Mouse (Mus musculus) CH12F3 (cell line): Measurements from ENCODE around the gene Mlph.

Experiments used
- in situ Hi-C: fragments of 300-500 bp; cut with MboI; formaldehyde crosslinking; loops from 2 replicates; pipeline ENCODE4 v1.14.3; 2020; ENCODE audit warnings: low sequenced_read_pairs

Mlph gene

GRCm38 (mm10) chr1:90914948-90915569, at the start of gene Mlph:
Gene Mlph, plus strand, starts transcription at chr1:90915085.
- in situ Hi-C loops: no loop called here

DNA sequence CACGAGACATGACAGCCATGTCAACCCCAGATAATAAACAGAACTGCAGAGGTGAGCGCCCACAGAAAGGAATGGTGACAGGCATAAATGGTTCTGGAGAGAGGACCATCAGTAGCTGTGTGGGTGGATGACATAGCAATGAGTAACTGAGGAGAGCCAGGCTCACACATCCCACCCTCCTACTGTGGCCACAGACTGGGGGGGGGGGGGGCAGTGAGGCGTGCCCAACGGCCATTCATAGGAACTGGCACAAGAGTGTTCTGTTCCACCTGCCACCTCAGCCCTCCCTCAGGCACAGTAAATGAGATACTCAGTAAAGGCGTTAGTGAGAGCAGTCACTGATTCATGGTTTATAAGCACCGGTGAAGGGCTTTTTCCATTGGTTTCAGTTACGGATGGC, 48.2 kb upstream of the Mlph start:
- in situ Hi-C loops: no loop called here

GRCm38 (mm10) chr1:90870581-90870980, 44.3 kb upstream of the Mlph start:
- in situ Hi-C loops: no loop called here

DNA sequence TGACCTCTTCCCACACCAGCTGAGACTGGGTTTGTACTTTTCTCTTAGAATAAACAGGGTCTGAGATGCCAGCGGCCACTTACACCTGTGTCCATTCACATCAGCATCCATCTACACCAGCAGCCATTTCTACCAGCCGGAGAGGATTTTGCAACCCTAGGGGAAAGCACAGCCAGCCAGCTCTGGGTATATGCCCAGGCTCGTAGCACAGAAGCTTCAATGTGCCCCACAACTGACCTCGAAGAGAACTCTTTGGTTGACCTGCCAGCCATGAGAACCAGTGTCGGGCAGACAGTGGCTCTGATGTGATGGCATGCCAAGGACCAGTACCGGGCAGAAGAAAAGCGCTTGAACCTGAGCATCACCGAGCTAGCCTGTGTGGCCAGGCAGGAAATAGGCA, 39.5 kb upstream of the Mlph start:
- in situ Hi-C loops: no loop called here

DNA sequence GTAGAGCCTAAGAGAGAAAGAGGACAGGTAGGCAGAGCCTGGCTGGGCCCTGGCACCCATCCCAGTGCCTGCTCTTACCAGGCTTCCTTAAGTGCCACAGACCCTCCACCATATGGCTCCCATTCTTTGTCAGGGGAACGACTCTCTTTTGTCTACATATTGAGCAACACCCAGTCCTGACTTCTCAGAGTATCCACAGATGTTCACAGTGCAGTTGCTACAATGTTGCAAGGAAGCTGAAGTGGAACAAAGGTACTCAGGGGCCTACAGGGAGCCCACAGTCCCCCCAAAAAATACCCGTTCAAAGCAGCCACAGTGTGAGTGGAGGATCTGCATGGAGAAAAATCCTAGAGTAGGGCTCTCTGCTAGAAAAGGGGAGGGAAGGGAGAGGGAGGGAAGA, 38.9 kb upstream of the Mlph start:
- in situ Hi-C loops: no loop called here

- in situ Hi-C loops: no loop called here
Measured at GRCm38 (mm10) chr1:90876486-90877270, 38.2 kb upstream of the Mlph start.

DNA sequence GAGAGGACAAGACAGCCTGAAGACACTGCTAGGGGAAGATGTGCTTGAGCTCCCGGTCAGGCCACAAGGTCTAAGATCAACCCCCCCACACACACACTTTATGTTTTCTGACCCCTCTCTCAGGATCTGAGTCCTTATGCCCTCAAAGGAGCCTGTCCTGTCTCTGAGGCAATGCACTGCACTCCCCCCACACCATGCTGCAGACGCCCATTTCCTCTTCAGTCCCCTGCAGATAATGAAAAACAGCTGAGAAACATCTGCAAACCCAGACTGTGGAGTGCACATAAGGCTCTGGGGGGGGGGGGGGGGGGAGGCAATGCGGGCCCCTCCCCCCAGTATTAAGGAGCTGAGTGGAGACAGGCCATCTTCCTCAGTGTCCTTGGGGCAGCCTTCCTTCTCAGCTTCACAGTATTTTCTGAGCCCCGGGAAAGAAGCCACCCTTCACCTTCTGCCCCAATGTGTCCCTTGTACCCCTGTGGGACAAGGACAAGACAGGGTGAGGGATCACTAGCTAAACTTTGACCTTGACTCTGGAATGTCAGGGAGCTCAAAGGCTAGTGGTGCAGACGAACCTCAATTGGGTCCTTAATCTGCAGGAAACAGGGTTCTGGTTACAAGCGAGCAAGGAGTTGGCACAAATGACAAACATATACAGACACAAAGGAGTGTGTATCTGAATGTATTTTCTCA, 29.0 kb upstream of the Mlph start:
- in situ Hi-C loops: no loop called here

- in situ Hi-C loops: no loop called here
Measured at GRCm38 (mm10) chr1:90894521-90894920, 20.4 kb upstream of the Mlph start.

GRCm38 (mm10) chr1:90895004-90895403, 19.9 kb upstream of the Mlph start:
- in situ Hi-C loops: no loop called here

- in situ Hi-C loops: no loop called here
Measured at GRCm38 (mm10) chr1:90896281-90896680, 18.6 kb upstream of the Mlph start.

DNA sequence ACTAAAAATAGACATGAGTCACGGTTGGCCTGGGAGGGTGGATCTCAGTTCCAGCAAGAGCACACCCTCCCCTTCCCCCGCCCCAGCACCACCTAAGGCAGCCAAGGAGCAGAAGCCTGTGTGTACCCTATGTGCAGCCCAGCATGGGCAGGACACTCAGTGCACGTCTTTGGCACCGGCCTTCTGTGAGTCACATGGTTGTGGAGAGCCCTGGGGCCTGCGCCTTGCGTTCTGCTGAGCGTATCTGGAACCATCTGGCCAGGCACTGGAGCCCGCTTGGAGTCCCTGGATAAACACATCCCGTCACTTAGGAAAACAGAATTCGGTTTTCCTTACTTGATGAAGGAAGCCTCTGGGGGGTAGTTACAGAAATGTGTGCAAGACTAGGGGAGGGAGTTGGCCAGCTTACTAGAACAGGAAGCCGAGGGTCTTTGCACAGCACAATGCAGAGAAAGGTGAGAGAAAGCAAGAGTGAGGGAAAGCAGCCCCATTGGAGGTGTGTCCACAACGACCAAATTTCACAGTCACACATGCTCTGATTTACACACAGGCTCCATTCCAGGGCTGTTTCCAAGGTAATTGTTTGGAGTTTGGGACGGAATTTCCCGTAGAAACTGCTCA, 18.0 kb upstream of the Mlph start:
- in situ Hi-C loops: no loop called here

DNA sequence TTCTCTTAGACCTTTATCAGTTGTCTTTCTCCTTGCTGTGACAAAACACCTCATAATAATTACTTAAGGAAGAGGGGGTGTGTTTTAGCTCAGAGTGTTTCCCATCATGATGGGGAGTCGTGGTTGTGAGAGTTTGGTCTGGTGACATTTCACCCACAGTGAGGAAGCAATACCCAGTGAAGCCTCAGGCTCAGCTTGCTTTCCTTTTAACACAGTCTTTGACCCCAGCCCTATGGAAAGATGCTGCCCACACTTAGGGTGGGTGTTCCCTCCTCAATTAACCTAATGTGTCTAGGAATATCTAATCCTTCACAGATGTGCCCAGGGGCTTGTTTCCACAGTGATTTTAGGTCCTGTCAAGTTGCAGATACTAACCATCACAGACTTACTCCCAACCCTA, 16.9 kb upstream of the Mlph start:
- in situ Hi-C loops: no loop called here

DNA sequence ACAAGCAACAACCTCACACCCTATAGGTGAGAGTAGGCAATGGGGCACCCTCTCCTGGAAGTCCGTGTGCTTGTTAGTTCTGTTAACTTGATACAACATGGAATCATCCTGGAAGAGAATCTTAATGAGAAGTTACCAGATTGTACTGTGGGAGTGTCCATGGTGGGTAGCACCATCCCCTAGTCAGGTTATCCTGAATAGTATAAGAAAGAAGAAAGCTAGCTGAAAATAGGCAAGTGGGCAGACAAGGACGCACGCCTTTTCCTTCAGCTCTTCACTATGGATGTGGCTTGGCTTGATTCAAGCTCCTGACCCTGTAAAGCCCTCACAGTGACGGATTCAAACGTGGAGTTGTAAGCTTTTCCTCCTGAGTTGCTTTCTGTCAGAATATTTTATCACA, 15.1 kb upstream of the Mlph start:
- in situ Hi-C loops: loop anchor here (10.0 kb wide), 1 partner anchor 55 kb away; the partner anchor contains the start of gene Prlh

GRCm38 (mm10) chr1:90900406-90900805, 14.5 kb upstream of the Mlph start:
- in situ Hi-C loops: loop anchor here (10.0 kb wide), 1 partner anchor 54 kb away; the partner anchor contains the start of gene Prlh

GRCm38 (mm10) chr1:90901246-90901645, 13.6 kb upstream of the Mlph start:
- in situ Hi-C loops: loop anchor here (10.0 kb wide), 1 partner anchor 54 kb away; the partner anchor contains the start of gene Prlh

DNA sequence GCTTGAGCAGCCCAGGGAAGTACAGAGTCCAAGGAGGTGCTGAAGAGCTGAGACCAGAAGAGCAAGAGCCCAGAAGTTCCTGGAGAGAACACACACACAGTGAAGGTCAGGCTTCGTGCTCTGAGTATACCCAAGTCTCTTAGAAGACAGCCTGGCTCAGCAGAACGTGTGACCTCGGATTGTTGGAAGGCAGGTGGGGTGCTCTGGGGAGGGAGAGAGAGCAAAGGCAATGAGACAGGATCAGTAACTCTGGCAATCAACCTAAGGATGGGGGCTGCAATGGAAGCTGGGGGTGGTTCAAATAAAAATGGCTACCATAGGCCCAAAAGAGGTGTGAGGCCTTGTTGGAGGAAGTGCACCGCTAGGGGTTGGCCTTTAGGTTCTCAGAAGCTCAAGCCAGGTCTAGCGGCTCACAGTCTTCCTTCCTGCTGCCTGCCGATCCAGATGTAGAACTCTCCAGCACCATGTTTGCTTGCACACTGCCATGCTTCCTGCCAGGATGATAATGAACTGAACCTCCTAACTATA, 13.1 kb upstream of the Mlph start:
- in situ Hi-C loops: loop anchor here (10.0 kb wide), 1 partner anchor 53 kb away; the partner anchor contains the start of gene Prlh

- in situ Hi-C loops: loop anchor here (10.0 kb wide), 1 partner anchor 52 kb away; the partner anchor contains the start of gene Prlh
Measured at GRCm38 (mm10) chr1:90902751-90903150, 12.1 kb upstream of the Mlph start.

- in situ Hi-C loops: loop anchor here (10.0 kb wide), 1 partner anchor 51 kb away; the partner anchor contains the start of gene Prlh
Measured at GRCm38 (mm10) chr1:90903211-90903945, 11.5 kb upstream of the Mlph start.

DNA sequence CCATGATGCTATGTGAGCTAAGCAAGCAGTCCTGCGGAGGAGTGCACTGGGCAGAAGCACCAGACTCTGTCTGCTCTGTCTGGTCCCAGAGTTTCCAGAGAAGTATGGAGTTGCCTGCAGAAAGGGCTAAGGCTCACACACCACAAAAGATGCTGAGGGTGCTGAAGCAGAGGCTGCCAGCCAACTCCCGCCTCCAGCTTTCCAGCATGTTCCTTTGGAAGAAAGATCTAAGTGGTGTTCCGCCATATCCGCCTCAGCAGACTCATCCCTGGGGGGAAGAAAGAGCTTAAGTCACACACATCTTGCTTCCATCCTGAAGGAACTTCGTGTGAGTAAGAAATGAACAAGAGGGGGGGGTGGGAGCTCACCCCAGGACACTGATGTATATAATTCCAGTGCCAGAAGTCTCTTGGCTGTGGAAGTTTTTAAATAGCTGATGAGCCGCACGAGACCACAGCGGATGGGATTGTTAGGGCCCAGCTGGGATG, 10.9 kb upstream of the Mlph start:
- in situ Hi-C loops: loop anchor here (10.0 kb wide), 1 partner anchor 51 kb away; the partner anchor contains the start of gene Prlh
